Mouse (Mus musculus) neural tube, embryonic 15.5 days (tissue): ENCODE data around the gene Ghdc. TPM values are rescaled to one million over a fixed set of nuclear protein-coding genes. Genes with fewer than 3 reads are reported as not detected.
"Not testable (repeated sequence)": the region's sequence is repeated elsewhere in the genome, so short reads cannot be mapped to it uniquely, and the experiment has no call there.

Experiments used
- ATAC-seq: fragments of 200-750 bp; cut with Nextera tagmentation; 2 replicates; pipeline ENCODE4 v1.8.0; 2017; ENCODE audit warnings: mild to moderate bottlenecking, moderate TSS enrichment, moderate library complexity; ENCODE audit not compliant: low FRiP score
- H3K27ac ChIP-seq: fragments of 300-500 bp; sonication (generic); replicated peaks from 2 replicates; pipeline ENCODE4 v1.5.1; 2015; ENCODE audit warnings: mild to moderate bottlenecking, inconsistent platforms
- H3K27me3 ChIP-seq: fragments of 300-500 bp; sonication (generic); replicated peaks from 2 replicates; pipeline ENCODE4 v1.6.1; 2015; ENCODE audit warnings: inconsistent platforms
- H3K36me3 ChIP-seq: fragments of 300-500 bp; sonication (generic); 2 replicates; pipeline ENCODE4 v1.6.1; 2015; ENCODE audit warnings: inconsistent platforms
- H3K4me1 ChIP-seq: fragments of 300-500 bp; sonication (generic); 2 replicates; pipeline ENCODE4 v1.6.1; 2015; ENCODE audit warnings: inconsistent platforms
- H3K4me2 ChIP-seq: fragments of 300-500 bp; sonication (generic); 2 replicates; pipeline ENCODE4 v1.6.1; 2015; ENCODE audit warnings: inconsistent platforms, mild to moderate bottlenecking, moderate library complexity
- H3K4me3 ChIP-seq: fragments of 300-500 bp; sonication (generic); replicated peaks from 2 replicates; pipeline ENCODE4 v1.5.1; 2015; ENCODE audit warnings: mild to moderate bottlenecking, inconsistent platforms
- H3K9ac ChIP-seq: fragments of 300-500 bp; sonication (generic); replicated peaks from 2 replicates; pipeline ENCODE4 v1.6.1; 2015; ENCODE audit warnings: mild to moderate bottlenecking, inconsistent platforms
- H3K9me3 ChIP-seq: fragments of 300-500 bp; sonication (generic); replicated peaks from 2 replicates; pipeline ENCODE4 v1.6.1; 2016; ENCODE audit warnings: inconsistent platforms
- WGBS: fragments of 180-500 bp; shearing (Covaris S2); methylation state at CpG from one replicate; pipeline ENCODE4 v1.1.7; 2015; ENCODE audit warnings: mixed read lengths; 5-methylcytosine and 5-hydroxymethylcytosine counted together
- polyA plus RNA-seq: library from polyadenylated mRNA; unstranded; fragments of >200 nt; fragmentation: Nextera tagmentation; extraction: Ambion mirVana; gene quantifications from 2 replicates; pipeline ENCODE4 v1.2.1, GENCODE M21; 2015

Ghdc gene
- polyA plus RNA-seq, 1 experiment from 2014 or later, result 9.9 TPM

DNA sequence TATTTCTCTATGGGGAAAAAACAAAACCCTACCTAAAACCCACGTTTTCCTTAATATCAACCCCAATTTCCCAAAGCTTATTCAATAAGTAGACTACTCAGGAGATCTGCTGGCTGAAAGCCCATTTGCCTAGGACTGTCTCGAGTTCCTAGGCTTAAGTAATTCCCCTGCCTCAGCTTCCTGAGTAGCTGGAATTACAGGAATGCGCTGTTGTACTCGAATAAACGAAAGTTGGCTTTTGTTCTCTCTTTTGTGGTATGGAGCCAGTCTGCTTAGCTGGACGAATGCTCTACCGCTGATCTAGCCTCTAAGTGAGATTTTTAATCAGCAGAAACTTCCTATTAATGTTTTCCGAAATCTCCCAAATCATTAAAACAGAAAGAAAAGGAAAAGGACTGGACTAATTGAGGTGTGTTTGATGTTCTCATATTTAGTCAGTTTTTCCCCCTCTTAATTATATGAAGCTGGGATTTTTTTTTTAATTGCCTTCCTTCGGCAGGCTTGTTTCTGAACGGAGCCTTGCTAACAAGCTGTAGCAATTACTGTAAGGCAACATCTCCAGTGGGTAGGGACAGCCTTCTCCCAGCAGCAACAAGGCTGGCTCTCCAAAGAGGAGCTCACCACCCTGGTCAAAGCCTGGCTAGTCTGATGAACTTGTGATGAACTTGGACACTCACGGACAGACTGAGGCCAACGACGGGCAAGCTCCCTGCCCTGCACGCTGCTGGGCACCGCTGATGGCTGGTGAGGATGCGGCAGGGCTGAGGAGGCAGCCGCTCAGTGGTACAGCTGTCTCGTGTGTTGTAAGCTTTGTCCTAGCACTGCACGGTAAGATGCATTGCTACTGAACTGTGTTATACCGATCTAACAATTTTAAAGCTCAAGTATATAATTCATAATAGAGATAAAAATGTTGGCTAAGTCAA lies 35.9 kb upstream of the Ghdc start:
- H3K36me3 ChIP-seq, result peaks cover 37% of the 10 kb centered on the region
- H3K9me3 ChIP-seq, result no peaks in the 10 kb centered on the region
- H3K27ac ChIP-seq, result no peak overlapping the region
- H3K27me3 ChIP-seq, result no peaks in the 10 kb centered on the region
- no peak overlapping the region for H3K4me3 ChIP-seq
- no peak for ATAC-seq
- no peaks in the 10 kb centered on the region for H3K4me1 ChIP-seq
- no peak overlapping the region for H3K4me2 ChIP-seq
- H3K9ac ChIP-seq, result no peak overlapping the region
- 75% methylated on average over 20 of the region's 20 CpGs for WGBS

DNA sequence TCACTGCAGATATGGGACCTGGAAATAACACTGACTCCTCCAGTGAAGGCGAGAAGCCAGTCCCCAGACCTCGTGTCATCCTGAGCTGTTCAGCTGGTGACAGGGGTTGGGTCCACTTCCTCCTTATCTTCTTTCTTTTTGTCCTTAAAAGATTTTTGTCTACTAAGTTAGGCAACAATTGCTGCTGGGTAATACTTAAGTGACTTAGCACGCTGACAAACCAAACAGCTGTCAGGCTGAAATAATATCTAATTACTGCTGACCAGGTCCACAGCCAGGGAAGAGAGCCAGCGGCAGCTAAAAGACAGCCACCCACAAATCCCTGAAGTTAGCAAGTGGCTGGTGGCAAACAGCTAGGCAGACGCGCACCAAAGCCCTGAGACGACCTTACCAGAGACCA lies 34.8 kb upstream of the Ghdc start:
- no peak overlapping the region for H3K9ac ChIP-seq
- peaks cover 47% of the 10 kb centered on the region for H3K36me3 ChIP-seq
- H3K4me1 ChIP-seq, result no peaks in the 10 kb centered on the region
- no peak overlapping the region for H3K4me3 ChIP-seq
- no peak overlapping the region for H3K4me2 ChIP-seq
- H3K27me3 ChIP-seq, result no peaks in the 10 kb centered on the region
- 85% methylated on average over 7 of the region's 7 CpGs for WGBS
- no peaks in the 10 kb centered on the region for H3K9me3 ChIP-seq
- no peak overlapping the region for H3K27ac ChIP-seq
- ATAC-seq, result no peak

DNA sequence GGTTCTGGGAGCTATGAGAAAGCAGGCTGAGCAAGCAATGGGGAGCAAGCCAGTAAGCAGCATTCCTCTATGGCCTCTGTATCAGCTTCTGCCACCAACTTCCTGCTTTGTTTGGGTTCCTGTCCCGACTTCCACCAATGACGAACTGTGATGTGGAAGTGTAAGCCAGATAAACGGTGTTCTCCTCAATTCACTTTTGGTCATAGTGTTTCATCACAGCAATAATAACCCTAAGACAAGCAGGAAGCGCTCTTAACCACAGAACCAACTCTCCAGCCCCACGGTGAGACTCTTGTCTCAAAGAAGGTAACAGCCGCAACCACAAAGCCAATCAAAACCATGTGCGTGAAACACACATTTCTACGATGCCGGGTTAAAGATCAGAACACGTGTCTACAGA lies 33.7 kb upstream of the Ghdc start:
- Histone ChIP-seq H3K9ac (no peak overlapping the region), H3K27me3 (no peaks in the 10 kb centered on the region), H3K4me1 (no peaks in the 10 kb centered on the region), H3K27ac (no peak overlapping the region), H3K9me3 (no peaks in the 10 kb centered on the region), H3K4me3 (no peak overlapping the region), H3K36me3 (peaks cover 47% of the 10 kb centered on the region), H3K4me2 (no peak overlapping the region)
- WGBS, result 96% methylated on average over 10 of the region's 10 CpGs
- ATAC-seq, result no peak

DNA sequence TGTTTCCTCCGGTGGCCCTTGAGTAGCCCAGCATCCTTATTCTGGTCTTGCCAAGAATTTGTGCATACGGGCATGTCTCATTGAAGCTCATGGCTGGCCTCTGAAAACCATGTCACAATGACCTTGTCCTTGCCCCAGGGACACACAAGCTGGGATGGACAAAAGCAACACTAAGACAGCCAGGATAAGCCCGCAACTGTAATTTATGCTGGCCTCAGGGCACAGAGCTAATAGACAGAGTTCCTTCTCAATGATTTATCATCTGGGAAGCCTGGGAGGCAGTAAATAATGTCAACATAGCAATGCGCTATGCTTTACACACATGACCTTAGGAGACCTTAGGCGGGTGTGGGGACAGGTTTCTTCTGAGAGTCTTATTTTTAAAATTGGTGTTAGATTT lies 28.7 kb upstream of the Ghdc start:
- no peaks in the 10 kb centered on the region for H3K4me1 ChIP-seq
- H3K36me3 ChIP-seq, result peaks cover 48% of the 10 kb centered on the region

DNA sequence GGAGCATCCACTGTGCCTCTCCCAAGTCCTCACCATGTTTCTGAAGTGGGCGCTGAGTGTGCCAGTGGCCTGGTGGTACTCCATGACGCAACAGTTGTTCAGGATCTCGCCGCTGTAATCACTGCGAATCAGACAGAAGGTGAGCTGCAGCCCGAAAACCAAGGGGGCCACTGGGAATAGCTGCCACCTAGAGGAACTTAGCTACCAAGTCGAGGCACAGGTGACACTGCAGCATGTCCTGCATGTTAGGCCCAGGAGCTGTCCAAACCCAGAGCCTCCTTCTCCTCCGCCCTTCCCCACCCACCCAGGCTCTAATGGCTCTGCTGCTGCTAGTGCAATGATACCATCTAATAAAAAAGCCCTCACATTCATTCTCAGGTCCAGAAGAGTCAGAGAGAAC lies 25.8 kb upstream of the Ghdc start:
- Histone ChIP-seq H3K36me3 (peaks cover 25% of the 10 kb centered on the region), H3K27me3 (no peaks in the 10 kb centered on the region), H3K4me2 (no peak overlapping the region), H3K27ac (no peak overlapping the region), H3K4me1 (no peaks in the 10 kb centered on the region), H3K9me3 (no peaks in the 10 kb centered on the region), H3K4me3 (no peak overlapping the region), H3K9ac (no peak overlapping the region)
- no peak for ATAC-seq
- WGBS, result 61% methylated on average over 8 of the region's 8 CpGs

More for the DNA sequence above, 28.7 kb upstream of the Ghdc start:
- H3K27ac ChIP-seq, result no peak overlapping the region
- H3K4me2 ChIP-seq, result no peak overlapping the region
- no peak for ATAC-seq
- H3K4me3 ChIP-seq, result no peak overlapping the region
- H3K9ac ChIP-seq, result no peak overlapping the region
- H3K9me3 ChIP-seq, result no peaks in the 10 kb centered on the region
- H3K27me3 ChIP-seq, result no peaks in the 10 kb centered on the region
- 32% methylated on average over 5 of the region's 5 CpGs for WGBS

DNA sequence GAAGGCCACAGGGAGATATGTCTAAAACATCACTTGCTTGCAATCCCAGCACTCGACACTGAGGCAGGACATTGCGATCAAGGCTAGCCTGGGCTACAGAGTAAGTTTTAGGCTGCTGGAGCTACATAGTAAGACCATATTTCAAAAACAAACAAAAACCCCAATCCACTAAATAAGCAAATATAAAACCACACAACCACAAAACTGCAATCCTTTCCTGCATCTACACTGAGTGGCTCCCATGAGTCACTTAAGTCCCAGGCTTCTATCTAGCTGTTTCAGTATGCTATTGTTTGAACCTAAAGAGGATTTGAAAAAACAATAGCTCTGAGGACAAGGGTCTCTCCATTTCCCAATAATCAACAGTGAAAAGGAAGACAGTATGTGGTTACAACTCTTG lies 24.6 kb upstream of the Ghdc start:
- H3K36me3 ChIP-seq, result peaks cover 23% of the 10 kb centered on the region
- H3K27me3 ChIP-seq, result no peaks in the 10 kb centered on the region
- no peaks in the 10 kb centered on the region for H3K4me1 ChIP-seq
- H3K4me3 ChIP-seq, result no peak overlapping the region
- no peaks in the 10 kb centered on the region for H3K9me3 ChIP-seq
- 95% methylated on average over 2 of the region's 2 CpGs for WGBS
- H3K9ac ChIP-seq, result no peak overlapping the region
- ATAC-seq, result no peak
- no peak overlapping the region for H3K27ac ChIP-seq
- H3K4me2 ChIP-seq, result no peak overlapping the region

DNA sequence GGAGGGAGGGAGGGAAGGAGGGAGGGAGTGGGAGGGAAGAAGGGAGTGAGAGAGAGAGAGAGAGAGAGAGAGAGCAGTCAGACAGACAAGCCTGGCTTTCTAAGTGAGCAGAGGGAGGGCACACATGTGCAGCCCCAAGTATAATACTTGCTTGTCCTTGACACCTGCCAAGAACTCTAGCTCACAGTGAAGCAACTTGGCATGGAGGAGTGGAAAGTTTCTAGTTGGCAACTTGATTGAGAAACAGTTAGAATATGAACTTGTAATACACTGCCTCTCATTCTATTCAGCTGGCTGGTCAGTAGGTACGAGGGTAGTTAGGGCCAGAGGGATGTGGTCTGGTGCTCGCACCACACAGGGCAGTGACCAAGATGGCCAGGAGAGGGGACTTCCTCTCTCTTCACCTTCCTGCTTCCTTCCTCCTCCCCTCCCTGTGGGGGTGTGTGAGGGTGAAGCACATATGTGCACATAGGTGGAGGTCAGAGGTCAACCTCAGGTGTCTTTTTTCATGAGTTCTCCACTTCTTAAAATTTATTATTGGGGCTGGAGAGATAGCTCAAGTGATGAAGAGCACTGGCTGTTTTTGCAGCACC lies 20.8 kb upstream of the Ghdc start:
- Histone ChIP-seq H3K4me2 (no peak overlapping the region), H3K9me3 (no peaks in the 10 kb centered on the region), H3K27me3 (no peaks in the 10 kb centered on the region), H3K27ac (no peak overlapping the region), H3K4me3 (no peak overlapping the region), H3K36me3 (peaks cover 48% of the 10 kb centered on the region), H3K4me1 (no peaks in the 10 kb centered on the region), H3K9ac (no peak overlapping the region)
- 91% methylated on average over 2 of the region's 2 CpGs for WGBS
- ATAC-seq, result no peak

DNA sequence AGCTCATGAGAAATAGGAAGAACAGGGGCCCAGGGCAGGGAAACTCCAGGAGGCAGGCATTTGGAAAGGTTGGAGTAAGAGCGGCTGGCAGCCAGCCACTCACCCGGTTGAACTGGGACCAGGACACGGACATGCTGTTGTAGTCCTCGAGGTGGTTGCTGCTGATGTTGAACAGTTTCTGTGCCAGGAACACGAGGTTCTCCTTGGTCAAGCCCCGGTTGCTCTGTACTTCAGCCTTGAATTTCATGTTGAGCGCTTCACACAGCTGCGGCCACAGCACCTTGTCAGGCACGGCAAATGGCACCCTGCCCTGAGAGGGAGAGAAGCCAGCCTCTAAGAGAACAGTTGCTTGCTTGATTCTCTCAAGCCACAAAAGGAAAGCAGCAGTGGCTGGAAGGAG lies 19.9 kb upstream of the Ghdc start:
- ATAC-seq, H3K4me3 ChIP-seq, H3K27me3 ChIP-seq, H3K27ac ChIP-seq, H3K4me1 ChIP-seq, H3K9me3 ChIP-seq, H3K9ac ChIP-seq, H3K4me2 ChIP-seq: not testable (repeated sequence)
- 90% methylated on average over 9 of the region's 9 CpGs for WGBS
- H3K36me3 ChIP-seq, result peaks cover 48% of the 10 kb centered on the region

DNA sequence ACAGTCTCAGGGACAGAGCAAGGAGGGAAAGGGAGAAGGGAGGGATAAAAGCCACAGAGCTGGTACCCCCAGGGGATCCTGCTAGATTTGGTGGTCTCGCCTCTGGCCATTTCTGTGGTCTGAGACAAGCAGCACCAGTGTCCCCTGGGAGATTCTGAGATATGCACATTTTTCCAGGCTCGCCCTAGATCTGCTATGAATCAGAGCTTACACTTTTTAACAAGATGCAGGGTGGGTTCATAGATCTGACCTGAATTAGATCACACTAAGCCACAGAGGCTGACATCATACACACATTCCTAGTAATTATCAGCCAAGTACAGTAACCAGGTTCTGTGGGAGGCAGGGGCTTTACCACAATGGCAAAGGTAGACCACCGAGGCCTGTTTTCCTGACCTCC lies 18.9 kb upstream of the Ghdc start:
- Histone ChIP-seq H3K9ac (no peak overlapping the region), H3K36me3 (peaks cover 57% of the 10 kb centered on the region), H3K4me1 (no peaks in the 10 kb centered on the region), H3K4me2 (no peak overlapping the region), H3K27me3 (no peaks in the 10 kb centered on the region), H3K4me3 (no peak overlapping the region), H3K27ac (no peak overlapping the region), H3K9me3 (no peaks in the 10 kb centered on the region)
- ATAC-seq, result no peak
- 91% methylated on average over 3 of the region's 3 CpGs for WGBS

DNA sequence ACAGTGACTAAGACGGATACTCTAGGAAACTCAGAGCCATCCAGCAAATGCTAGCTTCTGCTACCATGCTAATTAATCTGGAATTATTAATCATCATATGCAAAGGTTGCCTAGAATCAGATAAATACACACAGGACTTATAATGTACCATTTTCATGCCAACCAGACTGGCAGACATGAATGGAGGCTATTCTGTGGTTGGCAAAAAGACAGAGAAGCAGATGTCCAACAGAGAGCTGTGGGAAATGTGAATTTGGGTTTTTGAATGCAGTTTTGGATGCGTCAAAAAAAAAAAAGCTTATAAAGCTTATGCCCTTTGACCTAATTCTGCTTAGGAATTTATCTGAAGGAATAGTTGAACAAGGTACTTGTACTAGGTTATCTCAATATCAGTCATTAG lies 15.0 kb upstream of the Ghdc start:
- Histone ChIP-seq H3K9me3 (no peaks in the 10 kb centered on the region), H3K4me1 (no peaks in the 10 kb centered on the region), H3K27me3 (no peaks in the 10 kb centered on the region), H3K4me2 (no peak overlapping the region), H3K36me3 (peaks cover 83% of the 10 kb centered on the region), H3K4me3 (no peak overlapping the region), H3K27ac (no peak overlapping the region), H3K9ac (no peak overlapping the region)
- ATAC-seq, result no peak
- WGBS, result 87% methylated on average over 2 of the region's 2 CpGs

DNA sequence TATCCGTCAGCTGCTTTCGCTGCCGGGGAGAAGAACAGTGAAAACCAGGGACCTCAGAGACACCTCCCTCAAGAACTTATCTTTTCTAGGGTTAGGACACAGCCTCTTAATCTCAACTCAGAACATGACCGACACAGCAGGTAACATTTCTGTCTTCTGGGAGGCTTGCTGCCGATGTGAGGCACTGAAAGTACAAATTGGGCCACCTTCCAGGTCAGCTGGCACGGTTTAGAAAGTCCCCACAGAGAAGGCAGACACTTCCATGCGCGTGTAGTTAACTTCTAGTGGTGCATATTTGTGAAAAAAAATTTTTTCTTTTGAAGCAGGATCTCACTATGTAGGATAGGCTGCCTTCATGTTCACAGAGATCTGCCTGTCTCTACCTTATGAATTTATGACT lies 13.5 kb upstream of the Ghdc start:
- H3K27ac ChIP-seq, result no peak overlapping the region
- H3K4me3 ChIP-seq, result no peak overlapping the region
- no peaks in the 10 kb centered on the region for H3K9me3 ChIP-seq
- H3K27me3 ChIP-seq, result no peaks in the 10 kb centered on the region
- no peaks in the 10 kb centered on the region for H3K4me1 ChIP-seq
- no peak overlapping the region for H3K9ac ChIP-seq
- WGBS, result 86% methylated on average over 8 of the region's 8 CpGs
- no peak overlapping the region for H3K4me2 ChIP-seq
- ATAC-seq, result no peak
- peaks cover 83% of the 10 kb centered on the region for H3K36me3 ChIP-seq

DNA sequence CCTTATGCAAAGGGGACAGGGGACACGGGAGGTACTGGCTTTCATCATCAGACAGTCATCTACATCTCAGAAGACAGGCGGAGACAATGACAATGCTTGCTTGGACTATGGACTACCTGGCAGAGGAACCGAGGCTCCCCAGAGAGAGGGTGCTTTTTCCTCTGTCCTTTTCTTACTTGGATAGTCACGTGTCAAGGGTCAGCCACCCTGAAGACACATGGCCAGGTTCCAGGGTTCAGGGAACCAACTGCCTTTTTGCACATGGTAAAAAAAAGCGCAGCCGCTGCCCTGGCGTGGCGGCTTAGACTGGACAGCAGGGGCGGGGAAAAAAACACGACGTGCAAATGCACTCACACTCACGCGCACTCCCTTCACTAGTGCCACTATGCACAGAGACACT lies 11.8 kb upstream of the Ghdc start:
- no peak overlapping the region for H3K27ac ChIP-seq
- H3K4me3 ChIP-seq, result no peak overlapping the region
- H3K4me2 ChIP-seq, result no peak overlapping the region
- H3K4me1 ChIP-seq, result no peaks in the 10 kb centered on the region
- peaks cover 77% of the 10 kb centered on the region for H3K36me3 ChIP-seq
- no peak overlapping the region for H3K9ac ChIP-seq
- H3K9me3 ChIP-seq, result no peaks in the 10 kb centered on the region
- 89% methylated on average over 13 of the region's 13 CpGs for WGBS
- no peak for ATAC-seq
- no peaks in the 10 kb centered on the region for H3K27me3 ChIP-seq
